Mouse (Mus musculus): Measurements from ENCODE around the gene Rptor. TPM values are rescaled to one million over a fixed set of nuclear protein-coding genes. Genes with fewer than 3 reads are reported as not detected.
A peak's percentile ranks its signal among the peaks of the same experiment; 100 is the strongest.

Rptor gene
- total and polyA plus RNA-seq, 3 experiments, result 33.9 to 34.9 TPM; not detected in 1

DNA sequence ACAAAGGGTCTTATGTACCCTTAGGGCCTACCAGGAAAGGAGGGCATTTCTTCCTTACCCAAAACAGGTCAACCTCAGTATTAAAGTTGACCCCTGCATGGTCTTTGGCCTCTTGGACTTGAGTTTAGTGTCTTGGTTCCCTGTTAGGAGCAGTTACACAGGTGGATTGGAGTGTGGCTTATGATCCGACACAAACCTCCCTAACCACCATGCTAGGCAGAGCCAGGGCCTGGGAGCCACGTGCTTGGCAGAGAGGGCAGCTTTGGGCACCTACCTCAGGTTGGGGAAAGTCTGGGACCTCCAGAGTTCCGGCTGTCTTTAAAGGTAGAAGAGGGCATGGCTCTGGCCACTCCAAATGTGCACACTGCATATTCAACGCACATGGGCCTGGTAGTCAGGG lies 316.7 kb downstream of the Rptor start (continued):
- TF ChIP-seq NELFE (IDR thresholded peaks at IDR 0.05; ENCODE audit: low read depth, low read length), result no peak

DNA sequence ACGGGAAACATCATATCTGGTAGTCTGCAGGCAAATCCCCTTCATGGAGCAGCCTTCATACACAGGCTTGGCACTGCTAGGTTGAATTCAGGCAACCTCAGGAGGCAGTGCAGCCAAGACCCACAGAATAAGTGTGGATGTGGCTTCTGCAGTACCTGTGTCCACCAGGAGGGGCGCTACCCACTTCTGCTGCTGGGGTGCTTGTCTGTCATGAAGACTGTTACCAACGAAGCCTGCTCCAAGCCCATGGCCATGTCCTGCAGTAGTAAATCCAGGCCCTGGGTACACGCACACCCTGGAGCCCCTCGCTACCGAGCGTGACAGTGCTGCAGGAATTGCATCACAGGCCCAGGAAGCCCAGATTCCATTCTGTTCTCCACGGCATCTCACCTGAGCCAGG lies 317.2 kb downstream of the Rptor start:
- no peaks in the 10 kb centered on the region for H3K27me3 ChIP-seq (ENCODE audit: control insufficient read depth in 1 of 2, insufficient read depth in 2 of 2, low read length in 2 of 2)
- no peak overlapping the region for H3K9ac ChIP-seq (ENCODE audit: control insufficient read depth, low read depth, low read length, poor library complexity, severe bottlenecking)
- H3K36me3 ChIP-seq (ENCODE audit: control insufficient read depth in 1 of 2, insufficient read depth in 2 of 2, low read length in 2 of 2), result no peaks in the 10 kb centered on the region
- H3K9me3 ChIP-seq (replicated peaks; ENCODE audit: insufficient read depth, low read length), result no peaks in the 10 kb centered on the region
- no peak overlapping the region for H3K27ac ChIP-seq (ENCODE audit: control insufficient read depth, low read depth, low read length)
- no peak for TF ChIP-seq NELFE (IDR thresholded peaks at IDR 0.05; ENCODE audit: low read depth, low read length)
- TF ChIP-seq MYB (IDR thresholded peaks at IDR 0.05; ENCODE audit: low read depth, low read length), result no peak
- TF ChIP-seq SIN3A (IDR thresholded peaks at IDR 0.05; ENCODE audit: low read length), result 0 out of 2 replicates have a peak, but pooled peaks have one; percentile 28
- TF ChIP-seq POLR2A (IDR thresholded peaks at IDR 0.05; ENCODE audit: control insufficient read depth in 1 of 2, insufficient read depth in 1 of 2, low read depth in 1 of 2, low read length in 2 of 2, poor library complexity in 1 of 2), result no peak
- TF ChIP-seq GATA1 (IDR thresholded peaks at IDR 0.05; ENCODE audit: low read depth, low read length), result no peak
- TF ChIP-seq SMC3 (IDR thresholded peaks at IDR 0.05; ENCODE audit: low read depth, low read length), result peak; percentile 36
- no peak for TF ChIP-seq CHD2 (IDR thresholded peaks at IDR 0.05; ENCODE audit: low read length)
- no peak for TF ChIP-seq MAFK (IDR thresholded peaks at IDR 0.05; ENCODE audit: borderline replicate concordance, low read depth, low read length)
- no peak for TF ChIP-seq USF1 (IDR thresholded peaks at IDR 0.05; ENCODE audit: low read depth, low read length)
- TF ChIP-seq USF2 (IDR thresholded peaks at IDR 0.05; ENCODE audit: borderline replicate concordance in 1 of 2, insufficient read depth in 1 of 2, low read depth in 1 of 2, low read length in 2 of 2), result no peak
- no peak for TF ChIP-seq ZNF384 (IDR thresholded peaks at IDR 0.05; ENCODE audit: low read depth, low read length)
- peak; percentile 91 to 99 (median 92) for TF ChIP-seq CTCF (IDR thresholded peaks at IDR 0.05 in 2 of 3, conservative IDR thresholded peaks at IDR 0.05 in 1 of 3; ENCODE audit: control insufficient read depth in 1 of 3, insufficient read depth in 1 of 3, low read depth in 2 of 3, low read length in 3 of 3, poor library complexity in 1 of 3, severe bottlenecking in 1 of 3)
- TF ChIP-seq RAD21 (IDR thresholded peaks at IDR 0.05; ENCODE audit: low read depth, low read length), result peak; percentile 61
- no peak for TF ChIP-seq MXI1 (IDR thresholded peaks at IDR 0.05; ENCODE audit: low read depth, low read length)
- peak; percentile 43 for TF ChIP-seq POLR2AphosphoS2 (IDR thresholded peaks at IDR 0.05; ENCODE audit: low read length)
- no peaks in the 10 kb centered on the region for H3K79me2 ChIP-seq (ENCODE audit: control insufficient read depth, insufficient read depth, low read length, poor library complexity)
- H3K4me3 ChIP-seq (ENCODE audit: control insufficient read depth in 1 of 2, insufficient read depth in 1 of 2, low read depth in 2 of 2, low read length in 2 of 2), result no peak overlapping the region
- DNase-seq (ENCODE audit: low read depth, low spot score), result peak; percentile 88
- peaks cover 0 to 2% of the 10 kb centered on the region in 2 experiments; a peak in 2 of 4 replicates for H3K4me1 ChIP-seq (ENCODE audit: control insufficient read depth in 1 of 2, insufficient read depth in 2 of 2, low read length in 2 of 2)

DNA sequence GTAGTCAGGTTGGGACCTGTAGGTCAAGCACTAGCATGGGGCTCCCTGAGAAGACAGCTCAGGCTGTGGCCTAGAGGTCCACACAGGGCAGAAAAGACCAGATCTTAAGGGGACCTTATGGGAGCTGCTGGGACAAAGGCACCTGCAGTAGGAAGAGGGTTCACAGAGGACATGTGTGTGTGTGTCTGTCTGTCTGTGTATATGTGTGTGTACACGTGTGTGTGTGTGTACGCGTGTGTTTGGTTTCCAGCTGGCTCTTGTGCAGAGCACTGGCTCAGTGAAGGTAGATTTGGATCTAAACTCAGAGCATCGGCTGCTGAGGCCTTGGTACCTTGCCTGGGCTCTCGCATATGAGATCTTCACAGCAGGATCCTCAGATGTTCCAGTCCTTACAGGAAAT lies 318.0 kb downstream of the Rptor start:
- Histone ChIP-seq H3K27ac (ENCODE audit: control insufficient read depth, low read depth, low read length) (no peak overlapping the region), H3K9me3 (replicated peaks; ENCODE audit: insufficient read depth, low read length) (no peaks in the 10 kb centered on the region), H3K79me2 (ENCODE audit: control insufficient read depth, insufficient read depth, low read length, poor library complexity) (no peaks in the 10 kb centered on the region), H3K4me3 (ENCODE audit: control insufficient read depth in 1 of 2, insufficient read depth in 1 of 2, low read depth in 2 of 2, low read length in 2 of 2) (no peak overlapping the region), H3K9ac (ENCODE audit: control insufficient read depth, low read depth, low read length, poor library complexity, severe bottlenecking) (no peak overlapping the region), H3K36me3 (ENCODE audit: control insufficient read depth in 1 of 2, insufficient read depth in 2 of 2, low read length in 2 of 2) (no peaks in the 10 kb centered on the region), H3K4me1 (ENCODE audit: control insufficient read depth in 1 of 2, insufficient read depth in 2 of 2, low read length in 2 of 2) (no peaks in the 10 kb centered on the region), H3K27me3 (ENCODE audit: control insufficient read depth in 1 of 2, insufficient read depth in 2 of 2, low read length in 2 of 2) (no peaks in the 10 kb centered on the region)
- TF ChIP-seq MEF2A (IDR thresholded peaks at IDR 0.05; ENCODE audit: extremely low read depth, insufficient replicate concordance, low read depth, low read length, poor library complexity, severe bottlenecking) (no peak), CHD1 (IDR thresholded peaks at IDR 0.05; ENCODE audit: low read depth, low read length) (no peak), KAT2A (conservative IDR thresholded peaks at IDR 0.05; ENCODE audit: low read depth, low read length) (no peak), POLR2AphosphoS5 (IDR thresholded peaks at IDR 0.05; ENCODE audit: borderline replicate concordance, low read depth, low read length) (no peak), MAZ (IDR thresholded peaks at IDR 0.05; ENCODE audit: low read depth, low read length) (no peak), ZNF384 (IDR thresholded peaks at IDR 0.05; ENCODE audit: low read depth, low read length) (no peak), SMC3 (IDR thresholded peaks at IDR 0.05; ENCODE audit: low read depth, low read length) (no peak), JUND (IDR thresholded peaks at IDR 0.05; ENCODE audit: low read depth, low read length) (no peak), ELF1 (IDR thresholded peaks at IDR 0.05; ENCODE audit: low read depth, low read length) (no peak), NRF1 (IDR thresholded peaks at IDR 0.05; ENCODE audit: insufficient read depth, low read depth, low read length, poor library complexity, severe bottlenecking) (no peak), UBTF (IDR thresholded peaks at IDR 0.05; ENCODE audit: borderline replicate concordance, insufficient read depth, low read depth, low read length) (no peak), TBP (IDR thresholded peaks at IDR 0.05; ENCODE audit: low read depth, low read length) (no peak), CTCF (IDR thresholded peaks at IDR 0.05 in 2 of 3, conservative IDR thresholded peaks at IDR 0.05 in 1 of 3; ENCODE audit: control insufficient read depth in 1 of 3, insufficient read depth in 1 of 3, low read depth in 2 of 3, low read length in 3 of 3, poor library complexity in 1 of 3, severe bottlenecking in 1 of 3) (no peak), MXI1 (IDR thresholded peaks at IDR 0.05; ENCODE audit: low read depth, low read length) (no peak), SIN3A (IDR thresholded peaks at IDR 0.05; ENCODE audit: low read length) (no peak), ZKSCAN1 (IDR thresholded peaks at IDR 0.05; ENCODE audit: low read depth, low read length) (no peak), NELFE (IDR thresholded peaks at IDR 0.05; ENCODE audit: low read depth, low read length) (no peak), MAFK (IDR thresholded peaks at IDR 0.05; ENCODE audit: borderline replicate concordance, low read depth, low read length) (no peak), BHLHE40 (IDR thresholded peaks at IDR 0.05; ENCODE audit: borderline replicate concordance, low read depth, low read length) (no peak), TCF12 (IDR thresholded peaks at IDR 0.05; ENCODE audit: low read depth, low read length) (no peak)
- no peak for DNase-seq (ENCODE audit: low read depth, low spot score)

Measured in MEL (cell line).